Mouse (Mus musculus) layer of hippocampus, postnatal 36 days (tissue): Measurements from ENCODE around the gene Gapdh. TPM values are rescaled to one million over a fixed set of nuclear protein-coding genes. Genes with fewer than 3 reads are reported as not detected.

ENCODE experiments used
- DNase-seq, 2 experiments: peaks; one replicate each; pipeline ENCODE4 v3.0.0; 2022
- total RNA-seq, 2 experiments: library from RNA; stranded (reverse); gene quantifications; 2 replicates each; pipeline ENCODE4 v1.2.3; 2021

The Gapdh gene
- total RNA-seq = 1,000 to 10,000 TPM; 2,301 to 2,480 TPM

DNA sequence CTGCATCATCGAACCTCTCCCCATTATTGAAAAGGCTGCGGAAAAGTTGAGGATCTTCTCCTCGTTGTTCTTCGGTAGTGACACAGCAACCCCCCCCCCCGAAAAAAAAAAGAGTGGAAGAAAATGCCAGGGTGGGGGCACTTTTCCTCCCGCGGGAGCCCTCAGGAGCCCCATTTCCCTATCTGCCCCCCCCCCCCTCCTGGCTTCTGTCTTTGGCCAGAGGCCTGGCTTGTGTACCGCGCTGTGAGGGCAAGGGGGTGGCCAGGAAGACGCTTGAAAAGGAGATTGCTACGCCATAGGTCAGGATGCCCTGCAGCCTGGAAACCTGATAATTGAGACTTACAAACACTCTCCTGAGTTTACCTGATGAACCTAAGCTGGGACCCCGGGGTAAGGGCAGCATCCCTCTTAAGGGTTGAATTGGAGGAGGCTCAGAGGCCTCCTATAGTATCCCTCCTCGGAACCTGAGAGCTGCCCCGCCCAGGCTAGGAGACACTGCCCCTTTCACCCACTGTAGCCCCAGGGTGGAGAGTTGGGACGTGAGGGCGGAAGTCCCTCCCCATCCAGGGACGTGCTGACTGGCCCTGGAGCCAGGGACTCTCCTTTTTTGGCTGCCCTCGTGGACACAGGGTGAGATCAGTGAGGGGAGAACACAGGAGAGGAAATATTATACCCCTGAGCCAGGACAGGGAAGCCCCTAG, at the start of gene Gapdh:
TSS of gene Gapdh (minus strand) at position 417 of the 701 bp plus-strand sequence.
- DNase-seq = no peak

DNA sequence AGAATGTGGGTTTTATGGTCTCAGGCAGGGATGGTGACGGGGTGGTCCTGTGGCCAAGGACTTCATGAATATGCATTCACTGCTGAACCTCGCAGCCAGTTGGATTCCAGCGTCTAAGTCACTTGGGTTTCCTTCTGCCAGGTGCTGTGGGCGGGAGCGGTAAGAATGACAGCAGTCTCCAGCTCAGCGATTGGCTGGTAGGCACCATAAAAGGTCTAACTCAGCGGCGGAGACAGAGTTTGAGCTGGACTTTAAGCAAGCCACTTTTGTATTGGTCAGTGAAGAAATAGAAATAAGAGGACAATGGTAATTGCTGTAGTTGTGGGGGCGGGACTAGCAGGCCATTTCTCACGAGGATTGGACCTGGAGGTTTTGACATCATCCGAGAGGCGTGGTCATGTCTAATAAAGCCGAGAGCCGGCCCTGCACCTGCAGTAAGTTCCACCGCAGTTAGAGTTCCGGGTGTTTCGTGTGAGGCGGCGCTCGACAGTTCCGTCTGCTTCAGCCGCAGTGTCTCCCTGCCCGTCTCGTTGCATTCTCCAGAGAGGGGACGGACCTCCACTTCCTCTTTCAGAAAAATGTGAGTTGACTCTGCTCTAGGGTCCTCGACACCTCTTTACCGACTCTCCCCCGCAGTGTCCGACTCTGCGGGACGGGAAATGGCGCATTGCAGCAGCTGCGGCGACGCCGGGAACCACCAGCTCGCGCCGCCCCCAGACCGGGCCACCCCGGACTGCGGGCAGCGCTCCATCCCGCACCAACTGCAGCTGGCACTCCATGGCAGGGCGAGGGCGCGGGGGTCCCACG, 49.1 kb upstream of the Gapdh start, which contains the start of gene Vamp1:
TSS of gene Vamp1 (plus strand) at position 404 of the 807 bp plus-strand sequence.
- peak; percentile 90 to 92 for DNase-seq

DNA sequence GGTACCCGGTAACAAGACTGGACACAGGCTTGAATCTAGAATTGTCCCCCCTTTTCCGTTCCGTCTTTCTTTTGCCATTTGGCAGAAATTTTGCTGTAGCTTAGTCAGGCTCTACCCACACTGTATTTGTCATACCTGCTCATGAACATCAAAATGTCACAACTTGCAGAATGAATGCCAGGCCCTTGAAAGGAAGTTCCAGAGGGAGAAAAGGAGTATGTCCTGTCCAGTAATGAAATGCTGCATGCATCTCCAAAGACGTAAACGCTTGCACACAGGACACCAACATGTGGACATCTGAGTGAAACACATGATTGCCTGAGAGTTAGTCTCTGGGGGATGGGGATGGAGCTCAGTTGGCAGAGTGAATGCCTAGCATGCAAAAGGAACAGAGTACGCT, 47.4 kb upstream of the Gapdh start:
- DNase-seq = no peak

DNA sequence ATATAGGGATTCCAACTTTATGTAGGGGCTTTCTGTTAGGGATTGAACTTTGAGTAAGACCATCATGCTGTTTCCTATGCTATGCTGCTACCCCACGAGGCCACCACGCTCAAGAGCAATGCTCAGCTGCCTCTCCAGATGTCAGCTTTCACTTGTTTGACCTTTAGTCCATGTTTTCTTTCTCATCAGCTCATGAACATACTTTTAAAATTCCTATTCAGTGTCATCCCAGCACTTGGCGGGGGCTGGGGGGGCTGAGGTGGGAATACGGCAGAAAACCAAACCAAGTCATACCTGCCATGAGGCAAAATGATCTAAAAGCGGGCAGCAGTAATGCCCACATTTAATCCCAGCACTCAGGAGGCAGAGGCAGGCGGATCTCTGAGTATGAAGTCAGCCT, 46.9 kb upstream of the Gapdh start:
- no peak for DNase-seq

DNA sequence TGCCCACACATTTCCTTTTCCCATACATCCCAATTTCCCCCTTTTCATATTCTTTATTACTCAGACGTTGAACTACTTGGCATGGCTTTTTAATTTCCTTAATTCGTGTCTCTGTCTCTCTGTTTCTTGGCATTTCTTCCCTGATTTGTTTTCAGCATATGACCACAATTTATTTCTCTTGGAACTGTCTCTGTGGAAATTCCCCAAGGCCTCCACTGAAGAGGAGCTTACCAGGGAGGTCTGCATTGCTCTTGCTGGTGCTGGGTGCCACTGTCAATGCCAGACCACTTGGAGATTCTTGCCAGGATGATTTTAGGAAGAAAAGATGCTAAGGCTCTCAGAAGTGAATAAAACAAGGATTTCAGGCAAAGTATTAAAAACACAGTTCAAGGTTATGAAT, 46.4 kb upstream of the Gapdh start:
- no peak for DNase-seq

DNA sequence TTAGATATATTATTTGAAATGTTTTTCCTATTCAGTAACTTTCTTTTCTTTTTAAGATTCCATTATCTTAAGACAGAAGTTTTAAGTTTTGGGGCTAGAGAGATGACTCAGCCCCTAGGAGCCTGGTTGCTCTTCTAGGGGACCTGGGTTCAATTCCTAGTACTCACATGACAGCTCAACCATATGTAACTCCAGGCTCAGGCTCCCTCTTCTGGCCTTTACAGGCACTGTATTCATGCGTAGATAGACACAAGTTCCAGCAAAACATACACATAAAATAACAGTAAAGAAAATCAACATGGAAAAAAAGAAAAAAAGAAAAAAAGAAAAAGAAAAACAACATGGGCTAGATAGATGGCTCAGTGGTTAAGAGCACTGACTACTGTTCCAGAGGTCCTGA, 44.2 kb upstream of the Gapdh start:
- DNase-seq = no peak

DNA sequence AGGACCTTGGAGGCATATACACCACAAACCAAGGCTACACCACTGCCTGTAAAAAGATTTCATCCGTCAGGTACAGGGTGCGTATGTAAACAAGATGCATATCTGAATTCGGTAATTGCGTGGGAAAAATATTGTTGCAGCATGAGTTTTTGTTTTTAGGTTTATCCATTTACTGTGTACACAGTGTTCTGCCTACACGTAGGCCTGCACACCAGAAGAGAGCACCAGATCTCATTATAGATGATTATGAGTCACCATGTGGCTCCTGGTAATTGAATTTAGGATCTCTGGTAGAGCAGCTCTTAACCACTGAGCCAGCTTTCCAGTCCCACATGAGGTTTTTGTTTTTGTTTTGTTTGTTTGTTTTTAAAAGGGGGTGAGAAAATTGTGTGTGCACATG, 30.9 kb upstream of the Gapdh start:
- DNase-seq = no peak

DNA sequence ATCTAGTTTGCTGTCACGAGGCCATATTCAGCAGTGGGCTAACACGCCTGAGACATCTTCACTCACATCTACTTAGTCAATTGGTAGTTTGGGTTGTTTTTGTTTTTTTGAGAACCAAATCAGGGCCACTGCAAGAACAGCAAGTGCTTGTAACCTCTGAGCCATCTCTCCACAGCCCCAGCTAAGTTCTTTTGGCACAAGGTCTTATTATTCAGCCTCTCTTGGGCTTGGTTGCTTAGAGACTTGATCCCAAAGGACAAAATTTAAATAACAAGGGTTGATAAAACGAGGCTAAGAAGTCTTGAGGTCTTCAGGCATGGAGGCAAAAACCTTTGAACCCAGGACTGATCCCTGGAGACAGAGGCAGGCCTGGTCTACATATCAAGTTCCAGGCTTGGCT, 30.0 kb upstream of the Gapdh start:
- no peak for DNase-seq

DNA sequence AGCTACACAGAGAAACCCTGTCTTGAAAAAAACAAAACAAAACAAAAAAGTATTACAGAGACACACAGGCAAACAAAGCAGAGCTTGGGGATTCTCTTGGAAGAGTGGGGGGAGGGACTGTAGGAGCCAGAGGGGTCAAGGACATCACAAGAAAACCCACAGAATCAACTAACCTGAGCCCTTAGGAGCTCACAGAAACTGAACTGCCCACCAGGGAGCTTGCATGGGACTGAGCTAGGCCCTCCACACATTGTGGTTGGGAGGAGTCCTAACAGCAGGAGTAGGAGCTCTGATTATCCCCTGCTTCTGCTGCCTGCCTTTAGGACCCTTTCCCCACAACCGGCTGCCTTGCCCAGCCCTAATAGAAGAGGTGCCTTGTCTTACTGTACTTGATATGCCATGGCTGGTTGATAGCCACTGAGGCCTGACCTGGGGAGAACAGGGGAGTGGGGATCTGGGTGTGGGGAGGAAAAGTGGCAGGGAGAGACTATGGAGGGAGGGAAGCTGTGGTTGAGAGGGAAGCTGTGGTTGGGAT, 29.3 kb upstream of the Gapdh start:
- DNase-seq = no peak

DNA sequence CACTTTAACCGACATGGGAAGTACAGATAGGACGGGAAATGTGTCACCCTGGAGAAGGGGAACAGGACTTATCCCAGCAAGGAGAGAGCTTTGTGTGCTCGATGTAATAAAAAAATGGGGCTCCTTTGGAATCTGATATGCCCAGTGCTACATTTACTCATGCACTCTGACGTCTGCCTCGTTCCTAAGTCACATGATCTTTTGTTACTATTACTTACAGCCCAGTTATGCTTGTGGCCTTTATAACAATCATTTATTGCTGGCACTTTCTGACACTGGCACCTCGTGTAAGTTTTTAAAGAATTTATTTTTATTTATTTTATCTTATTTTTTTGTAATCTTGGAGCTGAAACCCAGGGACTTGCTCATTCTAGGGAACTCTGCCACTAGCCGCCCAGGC, 27.1 kb upstream of the Gapdh start:
- DNase-seq = no peak

DNA sequence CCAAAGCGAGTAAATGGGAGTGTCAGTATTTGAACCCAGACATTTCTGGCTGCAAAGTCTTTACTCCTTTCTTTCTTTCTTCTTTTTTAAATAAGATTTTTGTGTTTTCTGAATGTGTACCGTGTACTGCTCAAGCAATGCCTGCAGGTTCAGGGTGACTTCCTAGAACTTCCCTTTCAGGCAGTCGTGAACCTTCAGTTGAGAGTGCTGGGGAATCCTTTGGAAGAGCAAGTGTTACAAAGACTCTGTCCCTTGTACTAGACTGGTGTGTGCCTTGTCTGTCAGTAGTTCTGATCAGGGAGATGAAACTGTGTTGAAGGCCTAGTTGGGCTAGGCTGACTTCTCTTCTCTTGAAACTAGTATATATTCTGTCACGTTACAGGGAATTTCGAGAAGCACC, 26.6 kb upstream of the Gapdh start:
- no peak for DNase-seq

DNA sequence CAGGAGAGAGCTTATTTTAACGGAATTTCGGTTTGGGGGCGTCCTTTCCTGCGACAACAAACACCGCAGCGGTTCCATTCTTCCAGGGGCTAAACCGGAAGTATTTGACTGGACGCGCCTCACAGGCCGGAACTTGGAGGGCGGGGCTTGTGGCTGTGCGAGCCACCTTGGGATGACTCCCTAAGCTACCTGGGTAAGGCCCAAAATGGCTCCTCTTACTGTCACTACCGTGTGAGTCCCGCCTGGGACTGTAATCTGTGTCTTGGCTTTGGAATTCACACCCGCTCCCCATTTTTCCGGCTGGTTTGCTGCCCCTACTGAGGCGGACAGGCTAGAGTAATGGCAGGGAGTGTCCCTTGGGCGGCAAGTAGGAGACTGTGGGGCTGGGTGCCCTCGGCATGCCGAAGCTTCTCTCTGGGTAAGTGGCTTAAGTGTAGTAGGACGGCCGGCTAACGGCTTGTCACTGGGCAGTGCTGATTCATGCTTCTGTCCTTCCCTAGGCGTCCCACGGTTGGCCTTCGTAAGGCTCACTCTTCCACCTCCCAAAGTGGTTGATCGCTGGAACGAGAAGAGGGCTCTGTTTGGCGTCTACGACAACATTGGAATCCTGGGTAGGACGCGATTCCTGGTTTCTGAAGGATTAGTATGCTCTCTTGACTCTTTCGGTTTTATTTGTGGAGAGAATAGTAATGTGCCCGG, 25.9 kb upstream of the Gapdh start:
- peak; percentile 88 for DNase-seq

DNA sequence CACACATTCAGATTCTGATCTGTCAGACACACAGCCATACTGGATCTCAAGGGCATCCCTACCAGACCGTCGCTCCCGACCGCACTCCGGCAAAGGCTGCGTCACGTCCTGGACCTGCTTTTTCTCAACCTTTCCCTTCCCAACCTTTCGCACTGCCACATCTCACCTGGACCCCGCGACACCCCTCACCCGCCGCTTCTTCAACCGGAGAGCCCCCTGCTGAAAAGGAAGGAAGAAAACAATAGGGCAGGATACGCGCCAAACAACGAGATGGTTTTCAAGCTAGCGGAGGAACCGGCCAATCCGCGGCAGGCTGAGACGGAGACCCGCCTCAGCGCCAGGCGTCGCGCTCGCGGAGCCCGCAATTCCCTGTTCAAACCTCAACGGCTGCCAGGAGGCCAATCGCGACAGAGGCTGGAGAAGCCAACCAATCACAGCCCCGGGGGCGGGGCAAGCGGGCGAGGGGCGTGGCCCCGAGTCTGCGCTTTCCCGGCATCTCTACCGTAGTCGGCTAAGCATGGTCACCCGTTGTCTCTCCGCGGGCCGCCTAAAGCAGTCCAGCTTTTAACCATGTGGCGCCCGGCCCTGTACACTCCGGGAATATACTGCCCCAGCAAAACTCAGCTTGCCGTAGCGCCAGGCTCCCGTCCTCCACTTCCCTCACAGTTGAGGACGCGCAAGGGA, 25.2 kb upstream of the Gapdh start, which contains the start of the genes Ncapd2 and Mrpl51:
TSS of gene Ncapd2 (minus strand) at position 370 of the 684 bp plus-strand sequence.
TSS of gene Mrpl51 (plus strand) at position 470 of the 684 bp plus-strand sequence.
- DNase-seq = peak; percentile 95 to 97

DNA sequence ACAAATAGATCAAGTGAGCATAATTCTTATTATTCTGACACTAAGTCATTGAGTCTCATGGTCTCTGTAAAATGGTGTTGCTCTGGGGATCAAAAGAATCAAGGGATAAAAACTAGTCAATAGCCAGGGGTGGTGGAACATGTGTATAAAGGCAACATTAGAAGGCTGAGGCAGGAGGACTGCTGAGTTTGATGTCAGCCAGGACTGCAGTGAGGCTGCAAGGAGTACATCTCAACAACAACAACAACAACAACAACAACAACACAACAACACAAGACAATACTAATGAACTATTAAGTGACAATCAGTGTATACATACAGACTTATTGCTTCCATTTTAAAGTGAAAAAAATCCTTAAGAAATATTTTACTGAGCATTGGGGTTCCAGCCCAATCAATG, 24.5 kb upstream of the Gapdh start:
- DNase-seq = no peak

DNA sequence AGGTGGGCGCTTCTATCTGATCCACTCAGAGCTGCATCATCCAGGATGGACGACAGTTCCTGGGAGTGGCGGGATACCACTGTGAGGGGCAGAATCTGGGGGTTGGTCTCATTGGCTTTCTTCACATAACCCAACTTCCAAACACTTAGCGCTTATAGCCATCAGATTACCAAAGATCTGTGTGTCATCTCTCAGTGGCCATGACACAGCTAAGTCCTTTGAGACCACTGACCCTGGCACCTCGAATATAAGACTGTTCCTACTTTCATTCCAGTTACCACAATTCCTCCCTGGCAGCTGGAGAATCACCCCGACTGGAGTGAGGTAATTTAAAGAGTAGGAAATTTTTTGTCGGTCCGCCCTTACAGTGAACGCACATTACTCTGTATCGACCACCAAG, 19.9 kb upstream of the Gapdh start:
- no peak for DNase-seq

DNA sequence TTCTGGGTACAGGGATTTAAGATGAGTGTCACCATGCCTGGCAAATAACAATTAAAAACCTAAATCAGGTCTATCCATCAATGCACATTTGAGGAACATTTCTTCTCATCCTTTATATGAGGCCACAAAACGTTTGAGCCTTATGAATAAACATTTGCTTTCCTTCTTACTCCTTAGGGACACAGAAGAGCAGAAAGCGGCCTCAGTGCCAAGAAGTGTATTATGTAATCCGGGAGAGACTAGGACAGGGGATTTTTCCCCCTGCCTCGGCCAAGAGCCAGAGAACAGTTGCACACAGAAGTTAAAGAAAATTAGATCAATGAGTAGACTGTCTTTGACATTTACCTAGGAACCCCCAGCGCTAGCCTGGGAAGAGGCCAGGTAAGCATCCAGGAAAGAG, 15.9 kb upstream of the Gapdh start:
- no peak for DNase-seq

DNA sequence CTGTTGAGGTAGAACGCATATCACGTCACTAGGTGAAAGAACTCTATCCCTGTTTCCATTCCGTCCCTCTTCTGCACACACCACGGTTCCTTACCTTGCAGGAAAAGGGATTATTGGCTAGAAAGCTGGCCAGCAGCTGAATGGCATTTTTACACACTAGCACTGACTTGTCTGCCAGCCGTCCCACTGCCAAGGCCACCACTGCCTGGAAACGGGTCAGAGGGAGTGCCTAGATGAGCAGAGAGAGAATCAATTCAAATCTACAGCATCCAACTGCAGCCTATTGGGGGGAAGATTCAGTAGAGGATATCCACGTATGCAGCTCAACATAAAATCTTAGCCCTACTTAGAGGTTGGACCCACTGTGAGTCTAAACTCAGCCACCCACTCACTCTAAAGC, 13.3 kb upstream of the Gapdh start:
- no peak for DNase-seq

DNA sequence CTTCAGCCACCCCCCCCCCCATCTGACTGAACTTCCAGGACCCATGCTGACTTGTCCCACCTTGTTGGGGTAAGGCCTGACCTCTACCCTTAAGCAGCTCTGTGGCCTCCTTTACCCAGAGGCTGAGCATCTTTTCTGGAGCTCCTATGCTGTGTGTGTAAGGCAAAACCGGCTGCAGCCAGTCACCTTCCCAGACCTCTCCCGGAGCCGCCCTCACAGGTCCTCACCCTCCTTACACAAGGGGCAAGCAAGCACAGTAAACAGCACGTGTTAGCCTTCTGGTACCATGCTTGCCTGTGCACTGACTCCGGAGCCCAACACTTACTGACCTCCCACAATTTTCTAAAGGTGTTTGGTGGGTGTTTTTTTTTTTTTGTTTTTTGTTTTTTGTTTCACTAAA, 9.2 kb upstream of the Gapdh start:
- DNase-seq = no peak

DNA sequence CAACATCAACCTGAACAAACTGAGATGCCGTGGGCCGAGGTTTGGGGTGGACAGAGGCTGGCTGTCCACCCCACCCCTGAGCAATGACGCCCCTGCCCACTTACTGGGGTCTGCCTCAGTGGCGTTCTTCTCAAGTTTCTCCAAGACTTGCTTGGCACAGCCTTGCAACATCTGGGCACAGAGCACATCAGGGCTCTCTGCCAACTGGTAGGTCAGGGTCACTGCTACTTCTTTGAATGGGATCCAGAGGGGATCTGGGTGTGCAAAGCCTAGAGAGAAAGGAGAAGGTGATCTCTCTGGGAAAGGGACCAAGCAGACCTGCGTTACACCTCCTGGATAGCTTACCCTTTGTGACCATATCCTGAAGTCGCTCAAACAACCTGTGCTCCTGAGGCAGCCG, 7.0 kb upstream of the Gapdh start:
- no peak for DNase-seq

DNA sequence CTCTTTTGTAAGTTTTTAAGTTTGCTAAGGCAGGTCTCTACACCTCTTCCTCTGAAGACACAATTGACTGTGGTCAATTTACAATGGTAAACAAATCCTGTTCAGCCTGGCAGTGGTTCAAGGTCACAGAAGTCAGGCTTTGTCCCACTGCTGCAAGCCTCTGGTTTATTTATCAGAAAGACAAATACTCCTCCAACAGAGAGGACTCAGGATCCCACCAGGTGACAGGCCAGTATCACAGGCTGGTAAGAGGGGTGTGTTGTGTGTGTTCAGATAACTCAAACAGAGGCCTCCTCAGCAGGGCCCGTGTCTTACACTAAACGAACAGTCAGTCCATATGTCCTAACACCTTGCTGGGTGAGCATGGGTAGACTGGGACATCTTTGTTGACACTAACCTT, 6.2 kb upstream of the Gapdh start:
- no peak for DNase-seq

DNA sequence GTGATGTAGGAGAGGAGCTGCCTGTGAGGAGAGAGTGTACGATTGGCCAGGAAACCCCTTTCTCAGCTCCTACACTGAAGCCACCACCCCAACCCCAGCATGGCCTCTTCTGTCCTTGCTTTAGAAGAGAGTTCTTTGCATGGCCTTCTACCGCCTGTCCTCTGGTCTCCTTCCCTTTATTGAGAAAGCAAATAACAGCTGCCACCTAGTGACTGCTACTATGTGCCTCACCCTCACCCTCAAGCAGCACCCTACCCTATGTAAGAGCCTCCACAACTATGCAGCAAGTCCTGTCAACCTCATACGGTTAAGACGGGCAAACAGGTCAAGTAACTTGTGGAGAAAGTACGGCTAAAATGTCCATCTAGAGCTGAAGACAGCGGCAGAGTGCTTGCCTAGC, 3.9 kb upstream of the Gapdh start:
- no peak for DNase-seq

DNA sequence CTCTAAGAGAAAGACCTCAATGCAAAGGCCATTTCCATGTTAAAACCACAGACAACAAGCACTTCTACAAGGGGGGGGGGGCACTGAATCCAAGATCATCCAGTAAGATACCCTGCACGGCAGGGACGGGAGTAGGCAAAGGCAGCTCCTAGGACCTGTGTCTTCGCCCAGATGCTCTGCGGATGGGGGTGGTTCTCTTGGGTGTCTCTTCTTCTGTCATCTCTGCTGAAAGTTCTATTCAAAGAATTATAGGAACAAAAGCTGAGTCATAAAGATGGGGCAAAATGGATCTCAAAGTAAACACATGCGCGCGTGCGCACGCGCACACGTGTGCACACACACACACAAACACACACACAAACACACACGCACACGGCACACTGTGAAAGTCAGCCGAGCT, 1.8 kb upstream of the Gapdh start:
- DNase-seq = no peak
